Mouse (Mus musculus) olfactory bulb, adult 2 months (tissue): ENCODE measurements at regions not wholly inside any gene's neighbourhood (a gene's known extent, or its start where the extent isn't known, plus 50 kb on each side); places are given as distances from the start of the nearest gene placed in this dataset.

Experiments
- CTCF ChIP-seq: fragments of 200-500 bp; IDR thresholded peaks from 2 replicates; pipeline ENCODE4 v1.5.1; 2012; ENCODE audit warnings: low read depth, mild to moderate bottlenecking, low read length, moderate library complexity; ENCODE audit not compliant: insufficient read depth
- POLR2A ChIP-seq: fragments of 200-500 bp; IDR thresholded peaks from 2 replicates; pipeline ENCODE4 v1.6.1; 2012; ENCODE audit warnings: mild to moderate bottlenecking, low read depth, low read length, moderate library complexity; ENCODE audit not compliant: insufficient read depth

- TF ChIP-seq POLR2A (no peak), CTCF (no peak)
These were observed 246.3 kb upstream of the Maf start for GRCm38 (mm10) chr8:115953783-115954470.
